Mouse (Mus musculus) adrenal gland, postnatal 4 days (tissue): Measurements from ENCODE around the gene Cd300lg. TPM values are rescaled to one million over a fixed set of nuclear protein-coding genes. Genes with fewer than 3 reads are reported as not detected.
A peak's percentile ranks its signal among the peaks of the same experiment; 100 is the strongest.

Source experiments
- DNase-seq, 2 experiments: peaks; one replicate each; pipeline ENCODE4 v3.0.0; 2021 to 2022; ENCODE audit warnings: low spot score in 2 of 2, mixed read lengths in 2 of 2
- total RNA-seq, 2 experiments: library from RNA; stranded (reverse); gene quantifications; 2 replicates each; pipeline ENCODE4 v1.2.3; 2021

Cd300lg gene
- total RNA-seq, 2 experiments from 2014 or later, result 10.7 to 15.6 TPM

GRCm38 (mm10) chr11:102025991-102026660 lies 15.2 kb upstream of the Cd300lg start:
- no peak for DNase-seq

DNA sequence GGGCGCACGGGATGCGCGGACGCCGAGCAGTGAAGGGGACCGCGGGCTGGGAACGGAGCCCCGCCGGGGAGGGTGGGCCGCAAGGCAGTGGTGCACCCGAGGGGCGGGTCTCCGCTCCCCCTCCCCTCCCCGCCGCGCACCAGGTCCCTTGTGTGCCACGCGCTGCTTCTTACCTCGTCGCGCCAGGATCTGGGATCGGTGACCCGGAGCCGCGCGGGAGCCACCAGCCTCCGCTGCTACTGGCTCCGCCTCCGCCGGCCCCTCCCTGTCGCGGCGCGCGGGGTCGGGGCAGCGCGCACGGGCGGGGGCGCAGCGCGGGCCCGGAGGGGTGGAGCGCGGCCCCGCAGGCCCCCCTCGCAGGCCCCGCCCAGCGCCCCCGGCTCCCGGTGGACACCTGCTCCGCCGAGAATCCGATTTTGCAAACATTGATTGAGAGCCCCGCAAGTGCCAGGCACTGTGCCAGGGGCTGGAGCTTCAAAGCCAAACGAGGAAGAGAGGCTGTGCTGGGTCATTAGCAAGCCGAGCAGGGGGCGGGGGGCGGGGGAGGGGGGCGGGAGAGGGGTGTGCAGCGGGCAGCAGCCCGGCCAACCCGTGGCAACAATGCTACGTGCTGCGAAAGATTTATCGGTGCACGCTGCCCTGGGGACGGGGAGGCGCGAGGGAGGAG lies 14.5 kb upstream of the Cd300lg start:
- peak; percentile 38 to 51 for DNase-seq

- DNase-seq, result no peak
Observed at GRCm38 (mm10) chr11:102027361-102028017, 13.8 kb upstream of the Cd300lg start.

- no peak for DNase-seq
Observed at GRCm38 (mm10) chr11:102028087-102028816, 13.1 kb upstream of the Cd300lg start, which contains the start of gene Mpp3. Gene Mpp3 (minus strand): TSS chr11:102028461.

DNA sequence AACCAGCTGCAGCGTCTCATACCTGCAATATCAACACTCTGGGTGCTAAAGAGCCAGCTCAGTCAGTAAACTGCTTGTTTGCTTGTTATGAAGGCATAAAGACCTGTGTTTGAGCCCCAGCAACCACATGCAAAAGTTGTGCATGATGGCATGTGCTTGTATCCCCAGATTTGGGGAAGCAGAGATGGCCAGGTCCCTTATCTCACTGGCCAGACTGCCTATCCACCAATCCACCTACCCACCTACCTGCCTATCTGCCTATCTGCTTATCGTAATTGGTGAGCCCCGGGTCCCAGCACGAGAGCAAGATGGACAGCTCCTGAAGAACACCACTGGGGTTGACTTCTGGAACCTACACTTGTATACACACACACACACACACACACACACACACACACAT lies 12.0 kb upstream of the Cd300lg start:
- no peak for DNase-seq

GRCm38 (mm10) chr11:102029966-102030365 lies 11.3 kb upstream of the Cd300lg start:
- no peak for DNase-seq

- DNase-seq, result no peak
Observed at GRCm38 (mm10) chr11:102031149-102031548, 10.2 kb upstream of the Cd300lg start.

DNA sequence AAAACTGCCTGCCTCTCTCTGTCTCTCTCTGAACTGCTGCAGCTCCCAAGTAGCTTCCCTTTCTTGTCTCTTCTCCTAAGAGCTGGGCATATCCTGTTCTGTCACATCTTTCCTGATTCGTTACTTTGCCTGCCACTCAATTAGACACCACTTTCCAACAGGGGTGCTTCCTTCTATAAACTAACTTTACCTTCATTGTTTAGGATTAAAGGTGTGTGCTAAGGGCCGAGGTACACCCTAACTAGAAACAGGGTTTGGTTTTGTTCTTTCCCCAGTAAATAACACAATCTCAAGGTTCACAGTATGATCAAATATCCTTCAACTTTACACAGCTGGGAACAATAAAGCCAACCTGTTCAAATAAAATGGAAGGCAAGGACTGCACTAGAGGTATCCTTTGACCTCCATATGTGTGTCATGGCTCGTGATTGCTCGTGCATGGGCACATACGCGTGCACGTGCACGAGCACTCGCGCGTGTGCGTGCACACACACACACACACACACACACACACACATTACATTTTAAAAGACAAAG lies 8.2 kb upstream of the Cd300lg start:
- no peak for DNase-seq

DNA sequence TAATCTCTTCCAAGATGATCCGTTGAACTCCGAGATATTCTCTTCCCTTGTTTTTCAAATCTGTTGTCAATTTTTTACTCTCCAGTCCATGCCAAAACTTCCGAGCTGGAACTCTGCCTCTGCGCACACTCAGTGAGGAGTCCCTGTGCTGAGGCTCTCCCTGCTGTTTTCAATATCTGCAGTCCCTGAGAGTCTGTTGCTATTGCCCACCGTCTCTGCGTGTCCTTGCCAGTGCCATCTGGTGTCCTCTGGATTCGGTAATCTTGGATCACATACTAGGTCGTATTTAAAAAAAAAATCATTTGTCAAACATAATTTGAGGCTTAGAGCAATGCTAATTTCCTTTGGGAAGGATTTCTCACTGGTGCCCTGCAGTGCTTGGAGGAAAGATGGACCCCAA lies 6.4 kb upstream of the Cd300lg start:
- DNase-seq, result no peak

DNA sequence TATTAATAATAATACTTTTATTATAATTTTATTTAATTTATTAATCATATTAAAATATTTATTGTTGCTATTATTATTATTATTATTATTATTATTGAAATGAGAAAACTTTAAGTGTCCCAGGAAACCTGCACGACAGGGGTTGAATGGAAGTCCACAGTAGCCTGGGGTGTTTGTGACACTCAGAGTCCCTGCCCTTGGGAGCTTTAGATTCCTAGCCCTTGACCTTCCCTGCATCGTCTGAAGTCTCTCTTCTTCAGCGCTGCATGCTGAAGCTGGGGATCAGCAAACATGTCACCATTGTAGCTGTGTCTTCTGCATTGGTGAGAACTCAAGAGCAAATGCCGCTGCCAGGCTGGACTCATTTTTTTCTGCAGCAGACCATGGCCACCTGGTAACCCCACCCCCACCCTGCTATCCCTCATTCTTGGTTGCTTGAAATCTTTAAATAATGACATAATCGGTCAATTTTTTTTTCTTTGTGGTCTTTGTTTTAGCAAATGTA lies 5.8 kb upstream of the Cd300lg start:
- no peak for DNase-seq

GRCm38 (mm10) chr11:102036336-102036735 lies 5.0 kb upstream of the Cd300lg start:
- no peak for DNase-seq

DNA sequence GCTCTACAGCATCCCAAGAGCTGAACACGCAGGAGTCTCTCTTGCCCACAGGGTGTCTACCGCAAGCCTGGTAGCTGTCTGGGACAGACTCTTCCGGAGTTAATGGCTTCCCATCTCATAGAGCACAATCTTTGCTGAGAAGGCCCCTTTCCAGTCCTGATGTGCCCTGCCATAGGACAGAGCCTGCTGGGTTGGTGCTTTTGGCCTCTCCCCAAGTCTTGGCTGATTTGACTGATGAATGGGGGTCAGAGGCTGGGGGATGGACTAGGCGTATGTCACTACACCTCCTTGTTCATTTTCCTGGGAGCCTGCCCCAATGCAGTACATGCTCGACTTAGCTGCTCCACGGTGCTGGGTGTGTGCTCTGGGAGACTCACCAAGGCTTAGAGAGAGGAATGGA lies 3.5 kb upstream of the Cd300lg start:
- no peak for DNase-seq

GRCm38 (mm10) chr11:102039487-102040137 lies 1.7 kb upstream of the Cd300lg start:
- DNase-seq, result no peak

DNA sequence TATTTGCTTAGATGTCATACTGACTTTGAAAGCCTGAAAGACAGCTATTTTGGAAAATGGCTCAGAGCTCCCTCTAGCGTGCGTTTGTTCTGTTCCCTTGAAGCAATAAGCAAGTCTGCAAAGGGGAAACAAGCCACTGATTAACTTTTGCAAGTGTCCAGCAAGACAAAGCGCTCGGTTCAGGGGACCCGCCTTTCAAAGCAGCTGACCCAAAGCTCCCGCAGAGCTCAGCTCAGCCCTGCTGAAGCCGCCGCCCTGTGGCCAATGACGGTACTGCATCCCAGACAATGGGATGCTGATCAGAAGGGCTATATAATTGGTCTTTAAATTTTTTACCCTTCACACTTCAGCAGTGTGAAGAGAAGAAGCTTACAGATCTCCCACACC lies 1.2 kb upstream of the Cd300lg start:
- peak; percentile 68 to 78 for DNase-seq

DNA sequence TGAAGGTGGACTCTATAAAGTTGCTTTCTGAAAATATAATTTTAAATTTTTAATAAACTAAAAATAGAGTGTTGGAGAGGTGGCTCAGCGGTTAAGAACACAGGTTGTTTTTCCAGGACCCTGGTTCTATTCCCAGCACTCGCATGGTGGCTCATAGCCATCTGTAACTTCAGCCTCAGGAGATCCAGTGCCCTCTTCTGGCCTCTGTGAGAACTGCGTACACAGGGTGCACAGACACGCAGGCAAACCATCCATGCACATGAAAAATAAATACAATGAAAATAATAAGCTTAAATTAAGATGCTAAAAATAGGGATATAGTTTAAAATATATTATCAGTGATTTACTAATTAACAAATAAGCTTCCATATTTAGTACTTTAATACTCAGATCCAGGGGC lies 663 bp upstream of the Cd300lg start:
- DNase-seq, result no peak

- no peak for DNase-seq
Observed at GRCm38 (mm10) chr11:102042971-102043370, 1.7 kb downstream of the Cd300lg start.

DNA sequence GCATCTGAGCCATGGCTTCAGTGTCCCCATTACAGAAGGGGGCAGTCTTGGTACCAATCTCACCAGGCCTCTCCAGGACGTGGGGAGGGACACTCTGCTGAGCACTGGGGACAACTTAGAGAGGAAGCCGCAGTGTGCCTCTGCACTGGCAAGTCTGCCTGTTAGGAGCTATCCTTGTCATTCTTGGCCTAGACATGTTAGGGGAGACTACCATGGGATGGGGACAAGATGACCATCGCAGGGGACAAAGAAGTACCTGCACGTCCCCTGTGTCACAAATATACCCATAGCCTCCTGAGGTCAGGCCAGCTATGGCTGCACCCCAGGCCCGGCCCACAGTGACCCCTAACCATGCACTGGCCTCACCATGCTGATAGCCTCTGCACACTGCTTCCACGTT lies 2.1 kb downstream of the Cd300lg start:
- DNase-seq, result no peak

- no peak for DNase-seq
Observed at GRCm38 (mm10) chr11:102044691-102045212, 3.4 kb downstream of the Cd300lg start.

- no peak for DNase-seq
Observed at GRCm38 (mm10) chr11:102046607-102047006, 5.3 kb downstream of the Cd300lg start.

DNA sequence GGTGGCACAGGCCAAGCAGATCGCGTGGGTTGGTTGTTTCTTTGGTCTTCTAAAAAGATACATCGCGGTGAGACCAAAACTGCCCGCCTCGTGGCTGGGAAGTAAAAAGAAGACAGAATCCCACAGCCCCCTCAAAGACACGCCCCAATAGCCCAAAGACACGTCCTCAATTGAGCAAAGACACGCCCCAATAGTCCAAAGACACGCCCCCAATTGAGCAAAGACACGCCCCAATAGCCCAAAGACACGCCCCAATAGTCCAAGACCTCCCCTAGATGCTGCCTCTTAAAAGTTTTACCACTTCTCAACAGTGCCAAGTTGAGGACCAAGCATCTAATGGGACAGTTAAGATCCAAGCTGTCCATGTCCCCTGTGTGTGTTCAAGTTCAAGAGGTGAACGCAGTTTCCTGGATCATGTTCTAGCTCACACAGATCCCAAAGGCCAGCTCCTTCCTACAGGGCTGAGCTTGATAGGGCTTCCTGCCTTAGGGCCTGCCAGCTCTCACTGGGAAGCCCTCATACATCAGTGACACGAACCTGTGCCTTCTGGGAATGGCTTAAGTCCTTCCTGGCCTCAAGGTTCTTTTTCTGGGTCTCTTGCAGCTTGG lies 8.7 kb downstream of the Cd300lg start:
- DNase-seq, result no peak
